Mouse (Mus musculus) forebrain, embryonic 15.5 days (tissue): ENCODE measurements around the gene Tnfsf10. TPM values are rescaled to one million over a fixed set of nuclear protein-coding genes. Genes with fewer than 3 reads are reported as not detected.
"Not testable (repeated sequence)": the region's sequence is repeated elsewhere in the genome, so short reads cannot be mapped to it uniquely, and the experiment has no call there.

Experiments
- ATAC-seq: fragments of 200-750 bp; cut with Nextera tagmentation; replicated peaks from 2 replicates; pipeline ENCODE4 v1.8.0; 2017; ENCODE audit warnings: mild to moderate bottlenecking, moderate TSS enrichment, moderate library complexity
- H3K27ac ChIP-seq: fragments of 300-500 bp; sonication (generic); replicated peaks from 2 replicates; pipeline ENCODE4 v1.5.1; 2015; ENCODE audit warnings: mild to moderate bottlenecking, inconsistent platforms
- H3K27me3 ChIP-seq: fragments of 300-500 bp; sonication (generic); 2 replicates; pipeline ENCODE4 v1.6.1; 2015; ENCODE audit warnings: inconsistent platforms
- H3K36me3 ChIP-seq: fragments of 300-500 bp; sonication (generic); 2 replicates; pipeline ENCODE4 v1.6.1; 2015; ENCODE audit warnings: mild to moderate bottlenecking, inconsistent platforms
- H3K4me1 ChIP-seq: fragments of 300-500 bp; sonication (generic); 2 replicates; pipeline ENCODE4 v1.6.1; 2015; ENCODE audit warnings: inconsistent platforms
- H3K4me2 ChIP-seq: fragments of 300-500 bp; sonication (generic); replicated peaks from 2 replicates; pipeline ENCODE4 v1.6.1; 2015; ENCODE audit warnings: mild to moderate bottlenecking, inconsistent platforms
- H3K4me3 ChIP-seq: fragments of 300-500 bp; sonication (generic); 2 replicates; pipeline ENCODE4 v1.5.1; 2015; ENCODE audit warnings: mild to moderate bottlenecking, inconsistent platforms
- H3K9ac ChIP-seq: fragments of 300-500 bp; sonication (generic); replicated peaks from 2 replicates; pipeline ENCODE4 v1.6.1; 2015; ENCODE audit warnings: mild to moderate bottlenecking, inconsistent platforms
- H3K9me3 ChIP-seq: fragments of 300-500 bp; sonication (generic); 2 replicates; pipeline ENCODE4 v1.6.1; 2016; ENCODE audit warnings: inconsistent platforms
- WGBS: fragments of 180-500 bp; shearing (Covaris S2); methylation state at CpG from one replicate; pipeline ENCODE4 v1.1.7; 2015; ENCODE audit warnings: mixed read lengths; 5-methylcytosine and 5-hydroxymethylcytosine counted together
- polyA plus RNA-seq: library from polyadenylated mRNA; unstranded; fragments of >200 nt; fragmentation: Nextera tagmentation; extraction: Ambion mirVana; gene quantifications from 2 replicates; pipeline ENCODE4 v1.2.1, GENCODE M21; 2015

Tnfsf10 gene
- 0.10 and 0.17 TPM in 2 replicates for polyA plus RNA-seq

GRCm38 (mm10) chr3:27316559-27317287 is at the start of gene Tnfsf10:
Gene Tnfsf10, plus strand, starts transcription at chr3:27317028.
- 70% methylated on average over 9 of the region's 9 CpGs for WGBS
- no peak within 1 kb of the TSS for H3K4me2 ChIP-seq

GRCm38 (mm10) chr3:27267327-27267726 is 49.5 kb upstream of the Tnfsf10 start:
- H3K9me3 ChIP-seq: no peaks in the 10 kb centered on the region
- no peaks in the 10 kb centered on the region for H3K36me3 ChIP-seq
- H3K9ac ChIP-seq: no peak overlapping the region
- H3K27me3 ChIP-seq: no peaks in the 10 kb centered on the region
- H3K4me2 ChIP-seq: no peak overlapping the region
- H3K4me3 ChIP-seq: no peak overlapping the region
- no peak for ATAC-seq
- no peak overlapping the region for H3K27ac ChIP-seq
- H3K4me1 ChIP-seq: no peaks in the 10 kb centered on the region
- 94% methylated on average over 5 of the region's 5 CpGs for WGBS

More at GRCm38 (mm10) chr3:27316559-27317287, at the start of gene Tnfsf10:
- Histone ChIP-seq H3K4me1 (no peaks in the 10 kb centered on the region), H3K36me3 (no peaks in the 10 kb centered on the region), H3K9ac (no peak within 1 kb of the TSS), H3K9me3 (no peaks in the 10 kb centered on the region), H3K4me3 (no peak within 1 kb of the TSS), H3K27me3 (no peaks in the 10 kb centered on the region), H3K27ac (no peak within 1 kb of the TSS)
- no peak for ATAC-seq

- H3K36me3 ChIP-seq: no peaks in the 10 kb centered on the region
- H3K4me3 ChIP-seq: no peak overlapping the region
- ATAC-seq: no peak
- H3K27me3 ChIP-seq: no peaks in the 10 kb centered on the region
- no peak overlapping the region for H3K9ac ChIP-seq
- H3K27ac ChIP-seq: no peak overlapping the region
- H3K9me3 ChIP-seq: no peaks in the 10 kb centered on the region
- no peaks in the 10 kb centered on the region for H3K4me1 ChIP-seq
- no peak overlapping the region for H3K4me2 ChIP-seq
- 85% methylated on average over 4 of the region's 4 CpGs for WGBS
These were observed 48.9 kb upstream of the Tnfsf10 start for GRCm38 (mm10) chr3:27267887-27268286.

GRCm38 (mm10) chr3:27269151-27269550 is 47.7 kb upstream of the Tnfsf10 start:
- Histone ChIP-seq H3K9me3 (no peaks in the 10 kb centered on the region), H3K27ac (no peak overlapping the region), H3K9ac (no peak overlapping the region), H3K4me2 (no peak overlapping the region), H3K27me3 (no peaks in the 10 kb centered on the region), H3K4me3 (no peak overlapping the region), H3K4me1 (no peaks in the 10 kb centered on the region), H3K36me3 (no peaks in the 10 kb centered on the region)
- 68% methylated on average over 4 of the region's 4 CpGs for whole genome bisulfite sequencing
- ATAC-seq: no peak

GRCm38 (mm10) chr3:27270160-27270962 is 46.5 kb upstream of the Tnfsf10 start:
- 33% methylated on average over 11 of the region's 11 CpGs for WGBS
- Histone ChIP-seq H3K36me3 (no peaks in the 10 kb centered on the region), H3K4me1 (no peaks in the 10 kb centered on the region), H3K9me3 (no peaks in the 10 kb centered on the region), H3K27ac (no peak overlapping the region), H3K9ac (no peak overlapping the region), H3K4me2 (no peak overlapping the region), H3K4me3 (no peak overlapping the region), H3K27me3 (no peaks in the 10 kb centered on the region)
- ATAC-seq: no peak

- no peak overlapping the region for H3K4me2 ChIP-seq
- no peak overlapping the region for H3K4me3 ChIP-seq
- WGBS: 19% methylated on average over 7 of the region's 7 CpGs
- no peak overlapping the region for H3K27ac ChIP-seq
- no peaks in the 10 kb centered on the region for H3K4me1 ChIP-seq
- no peaks in the 10 kb centered on the region for H3K9me3 ChIP-seq
- no peaks in the 10 kb centered on the region for H3K27me3 ChIP-seq
- no peaks in the 10 kb centered on the region for H3K36me3 ChIP-seq
- no peak for ATAC-seq
- no peak overlapping the region for H3K9ac ChIP-seq
These were observed 43.7 kb upstream of the Tnfsf10 start for GRCm38 (mm10) chr3:27272926-27273745.

- H3K9ac ChIP-seq, ATAC-seq, H3K27ac ChIP-seq, H3K9me3 ChIP-seq, H3K4me1 ChIP-seq, H3K27me3 ChIP-seq, H3K4me3 ChIP-seq, H3K36me3 ChIP-seq, H3K4me2 ChIP-seq: not testable (repeated sequence)
- 97% methylated on average over 14 of the region's 14 CpGs for WGBS
These were observed 37.4 kb upstream of the Tnfsf10 start for GRCm38 (mm10) chr3:27279286-27279925.

GRCm38 (mm10) chr3:27280280-27280749 is 36.5 kb upstream of the Tnfsf10 start:
- Histone ChIP-seq H3K9me3 (no peaks in the 10 kb centered on the region), H3K4me3 (no peak overlapping the region), H3K4me1 (peaks cover 9% of the 10 kb centered on the region), H3K4me2 (no peak overlapping the region), H3K36me3 (no peaks in the 10 kb centered on the region), H3K27ac (no peak overlapping the region), H3K9ac (no peak overlapping the region), H3K27me3 (no peaks in the 10 kb centered on the region)
- no peak for ATAC-seq
- WGBS: 63% methylated on average over 11 of the region's 11 CpGs

- no peaks in the 10 kb centered on the region for H3K36me3 ChIP-seq
- 0 out of 2 replicates have a peak overlapping the region, but pooled peaks have one; percentile 26 for H3K9ac ChIP-seq
- ATAC-seq: peak; percentile 53
- H3K9me3 ChIP-seq: no peaks in the 10 kb centered on the region
- no peak overlapping the region for H3K27ac ChIP-seq
- H3K4me2 ChIP-seq: peak overlapping the region; percentile 57
- peaks cover 9% of the 10 kb centered on the region for H3K4me1 ChIP-seq
- H3K4me3 ChIP-seq: peak overlapping the region; percentile 30
- H3K27me3 ChIP-seq: no peaks in the 10 kb centered on the region
- WGBS: 2% methylated on average over 27 of the region's 27 CpGs
These were observed 33.6 kb upstream of the Tnfsf10 start for GRCm38 (mm10) chr3:27283071-27283713.

- 43% methylated on average over 7 of the region's 7 CpGs for WGBS
- H3K4me2 ChIP-seq: peak overlapping the region; percentile 57
- no peaks in the 10 kb centered on the region for H3K27me3 ChIP-seq
- no peak overlapping the region for H3K4me3 ChIP-seq
- H3K9ac ChIP-seq: no peak overlapping the region
- H3K27ac ChIP-seq: no peak overlapping the region
- H3K4me1 ChIP-seq: peaks cover 9% of the 10 kb centered on the region
- H3K36me3 ChIP-seq: no peaks in the 10 kb centered on the region
- no peaks in the 10 kb centered on the region for H3K9me3 ChIP-seq
- 0 out of 2 replicates have a peak, but pooled peaks have one; percentile 33 for ATAC-seq
These were observed 33.0 kb upstream of the Tnfsf10 start for GRCm38 (mm10) chr3:27283796-27284195.

GRCm38 (mm10) chr3:27284227-27284626 is 32.6 kb upstream of the Tnfsf10 start:
- H3K27me3 ChIP-seq: no peaks in the 10 kb centered on the region
- WGBS: 90% methylated on average over 5 of the region's 5 CpGs

More at GRCm38 (mm10) chr3:27284227-27284626, 32.6 kb upstream of the Tnfsf10 start:
- Histone ChIP-seq H3K36me3 (no peaks in the 10 kb centered on the region), H3K27ac (no peak overlapping the region), H3K4me2 (no peak overlapping the region), H3K9ac (no peak overlapping the region), H3K9me3 (no peaks in the 10 kb centered on the region), H3K4me3 (no peak overlapping the region), H3K4me1 (peaks cover 9% of the 10 kb centered on the region)
- ATAC-seq: no peak
